Mouse (Mus musculus): ENCODE data around the gene Rpusd4.

GRCm38 (mm10) chr9:35249476-35249875 lies 18.2 kb upstream of the Rpusd4 start:
- TF ChIP-seq CTCF (IDR thresholded peaks at IDR 0.05; ENCODE audit: low read depth) (no peak), EP300 (IDR thresholded peaks at IDR 0.05; ENCODE audit: low read depth) (no peak)

Measured in heart, postnatal 0 days (tissue).